Mouse (Mus musculus): ENCODE results near the gene Gmeb2. TPM values are rescaled to one million over a fixed set of nuclear protein-coding genes. Genes with fewer than 3 reads are reported as not detected.
A peak's percentile ranks its signal among the peaks of the same experiment; 100 is the strongest.

The Gmeb2 gene
- total RNA-seq (2021), result 10 to 100 TPM; 14.8 to 15.2 TPM
- long read RNA-seq, experiment 1, full-length matches to known transcripts, result 1 of 4 reads
- long read RNA-seq, experiment 1, partial matches to known transcripts, result 1 of 4 reads
- long read RNA-seq, experiment 1, other reads (novel, unspliced or antisense), result 2 of 4 reads
- long read RNA-seq, experiment 2, full-length matches to known transcripts, result 2 of 5 reads
- long read RNA-seq, experiment 2, partial matches to known transcripts, result 2 of 5 reads
- long read RNA-seq, experiment 2, other reads (novel, unspliced or antisense), result 1 of 5 reads

- peak; percentile 82 to 88 for DNase-seq (ENCODE audit: low spot score in 2 of 2)
Measured at GRCm38 (mm10) chr2:181287958-181288350, at the start of gene Gmeb2. Gene Gmeb2 (minus strand): TSS chr2:181288035.

DNA sequence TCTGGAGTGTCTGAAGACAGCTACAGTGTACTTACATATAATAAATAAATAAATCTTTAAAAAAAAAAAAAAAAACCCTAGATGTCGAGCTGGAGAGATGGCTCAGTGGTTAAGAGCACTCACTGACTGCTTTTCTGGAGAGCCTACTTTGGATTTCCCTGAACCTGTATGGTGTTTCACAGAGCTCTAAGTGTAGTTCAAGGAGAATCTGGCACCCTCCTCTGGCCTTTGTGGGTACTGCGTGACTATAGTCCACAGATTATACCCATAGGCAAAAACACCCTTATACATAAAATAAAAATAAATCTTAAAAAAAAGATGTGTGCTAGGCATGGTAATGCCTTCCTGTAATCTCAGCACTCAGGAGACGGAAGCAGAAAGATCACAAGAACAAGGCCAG is 46.2 kb upstream of the Gmeb2 start:
- peak; percentile 62 to 74 for DNase-seq (ENCODE audit: low spot score in 2 of 2)

GRCm38 (mm10) chr2:181332542-181332941 is 44.7 kb upstream of the Gmeb2 start:
- DNase-seq (ENCODE audit: low spot score in 2 of 2), result no peak

GRCm38 (mm10) chr2:181326098-181326497 is 38.3 kb upstream of the Gmeb2 start:
- DNase-seq (ENCODE audit: low spot score in 2 of 2), result no peak

- no peak for DNase-seq (ENCODE audit: low spot score in 2 of 2)
Measured at GRCm38 (mm10) chr2:181322136-181322535, 34.3 kb upstream of the Gmeb2 start.

DNA sequence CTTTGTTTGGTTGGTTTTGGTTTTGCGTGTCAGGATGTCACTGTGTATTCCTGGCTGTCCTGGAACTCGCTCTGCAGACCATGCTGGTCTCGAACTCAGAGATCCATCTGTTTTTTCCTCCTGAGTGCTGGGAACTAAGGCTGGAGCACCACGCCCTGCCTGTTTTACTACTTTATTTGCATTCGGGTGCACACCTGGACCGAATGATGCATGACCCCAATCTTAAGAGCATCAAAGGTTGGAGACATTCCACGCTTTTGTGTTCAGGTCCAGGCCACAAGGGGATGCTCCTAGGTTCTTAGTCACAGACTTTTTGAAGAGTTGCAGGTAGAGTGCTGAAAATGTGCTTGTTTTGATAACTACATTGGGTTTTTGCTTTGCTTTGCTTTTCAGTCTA is 32.3 kb upstream of the Gmeb2 start:
- no peak for DNase-seq (ENCODE audit: low spot score in 2 of 2)

GRCm38 (mm10) chr2:181319248-181320102 is 31.6 kb upstream of the Gmeb2 start, which contains the start of gene Rtel1:
Gene Rtel1 (plus strand): TSS chr2:181319739.
- DNase-seq (ENCODE audit: low spot score in 2 of 2), result peak; percentile 72 to 73

DNA sequence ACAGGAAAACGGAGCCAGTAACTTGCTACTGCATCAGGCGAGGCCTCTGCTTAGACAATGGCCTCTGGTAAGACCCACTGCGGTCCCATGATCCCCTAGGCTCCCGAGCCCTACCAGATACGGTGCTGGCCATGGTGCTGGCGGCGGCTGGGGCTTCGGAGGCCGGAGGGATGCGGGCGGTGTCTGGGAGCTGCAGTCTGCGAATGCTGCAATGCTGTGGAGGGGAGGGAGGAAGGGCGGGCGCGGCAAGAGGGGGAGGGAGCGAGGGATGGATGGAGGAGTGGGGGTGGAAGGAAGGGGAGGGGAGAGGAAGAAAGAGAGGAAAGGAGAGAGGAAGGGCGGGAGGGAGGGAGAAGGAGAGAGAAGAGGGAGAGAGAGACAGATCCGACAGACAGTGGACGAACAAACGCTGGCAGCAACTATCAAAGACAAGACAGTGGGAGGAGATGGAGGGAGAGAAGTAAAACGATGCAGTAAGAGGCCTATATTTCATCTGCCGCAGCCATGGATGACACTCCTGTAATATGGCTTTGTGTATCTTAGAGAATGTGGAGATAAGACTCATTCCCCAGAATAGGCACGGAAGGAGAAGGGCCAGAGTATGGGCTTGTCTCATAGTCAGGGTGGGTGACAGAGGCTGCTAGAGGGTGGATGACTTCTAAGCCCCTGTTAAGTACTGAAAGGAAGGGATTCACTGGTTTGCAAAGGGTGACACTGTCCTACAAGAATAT is 26.4 kb upstream of the Gmeb2 start, which contains the start of gene Stmn3:
Stmn3 (minus strand) TSS at position 421 of the 731 bp plus-strand sequence.
- peak; percentile 37 to 49 for DNase-seq (ENCODE audit: low spot score in 2 of 2)

DNA sequence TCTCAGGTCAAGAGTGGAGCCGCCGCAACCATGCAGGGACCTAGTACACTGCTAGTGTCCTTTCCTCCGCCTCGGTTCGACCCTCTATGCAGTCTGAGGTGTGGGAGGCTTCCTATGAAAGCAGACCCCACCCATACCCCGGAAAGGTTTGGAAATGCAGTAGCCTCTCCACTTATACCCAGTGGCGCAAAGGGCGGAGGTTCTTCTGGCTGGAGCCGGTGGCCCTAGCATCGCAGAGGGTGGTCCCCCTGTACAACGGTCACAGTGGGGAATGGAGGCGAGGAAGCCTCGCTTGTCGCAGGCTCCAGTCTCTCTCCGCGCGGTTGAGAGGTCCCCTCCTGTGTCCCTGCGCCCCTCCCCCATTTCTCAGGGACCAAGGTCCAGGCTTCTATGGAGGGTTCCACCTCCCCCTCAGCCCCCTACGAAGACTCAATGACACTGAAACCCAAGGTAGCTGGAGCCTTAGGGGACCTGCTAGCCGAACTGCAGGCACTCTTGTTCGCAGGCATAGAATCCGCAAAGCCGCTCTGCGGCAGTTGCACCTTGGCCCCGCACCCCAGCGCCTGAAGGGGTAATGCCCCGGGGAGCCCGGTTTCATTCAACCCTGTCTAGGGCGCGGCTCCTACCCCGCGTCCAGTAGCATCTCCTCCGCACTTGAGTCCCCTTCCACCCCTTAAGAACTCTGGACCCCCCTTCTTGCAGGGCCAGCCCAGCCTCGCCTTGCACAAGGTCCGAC is 25.7 kb upstream of the Gmeb2 start:
- DNase-seq (ENCODE audit: low spot score in 2 of 2), result no peak

DNA sequence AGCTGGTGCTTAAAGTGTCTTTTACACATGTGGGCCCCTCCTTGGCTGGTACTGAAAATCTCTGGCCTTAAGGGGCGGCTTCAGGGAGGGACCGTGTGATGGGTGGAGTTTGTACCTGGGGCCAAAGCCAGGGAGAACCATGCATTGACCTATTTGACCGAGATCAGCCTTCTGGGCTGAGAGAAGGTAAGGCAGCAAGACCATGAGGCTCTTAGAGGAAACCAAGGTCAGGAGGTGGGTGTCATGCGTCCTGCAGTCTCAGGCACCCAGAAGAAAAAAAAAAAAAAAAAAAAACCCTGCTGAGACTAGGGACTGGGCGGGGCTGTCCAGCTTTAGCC is 25.1 kb upstream of the Gmeb2 start:
- DNase-seq (ENCODE audit: low spot score in 2 of 2), result no peak

DNA sequence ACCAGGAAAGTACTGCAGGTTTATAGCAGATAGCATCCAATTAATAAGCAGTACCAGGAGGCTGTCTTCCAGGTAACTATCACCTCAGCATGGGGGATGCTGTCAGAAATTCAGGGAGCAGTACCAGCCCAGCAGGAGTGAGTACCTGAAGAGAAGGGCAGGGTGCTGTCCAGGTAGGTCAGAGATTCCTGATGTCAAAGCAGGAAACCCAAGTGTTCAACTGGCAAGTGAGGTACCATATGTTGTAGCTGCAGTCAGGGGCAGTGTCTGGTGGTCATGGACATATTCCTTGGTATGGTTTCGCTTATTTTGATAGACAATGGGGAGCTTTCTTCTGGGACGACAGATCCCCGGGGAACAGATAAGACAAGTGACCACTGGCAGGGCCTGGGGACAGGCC is 24.6 kb upstream of the Gmeb2 start:
- DNase-seq (ENCODE audit: low spot score in 2 of 2), result no peak

DNA sequence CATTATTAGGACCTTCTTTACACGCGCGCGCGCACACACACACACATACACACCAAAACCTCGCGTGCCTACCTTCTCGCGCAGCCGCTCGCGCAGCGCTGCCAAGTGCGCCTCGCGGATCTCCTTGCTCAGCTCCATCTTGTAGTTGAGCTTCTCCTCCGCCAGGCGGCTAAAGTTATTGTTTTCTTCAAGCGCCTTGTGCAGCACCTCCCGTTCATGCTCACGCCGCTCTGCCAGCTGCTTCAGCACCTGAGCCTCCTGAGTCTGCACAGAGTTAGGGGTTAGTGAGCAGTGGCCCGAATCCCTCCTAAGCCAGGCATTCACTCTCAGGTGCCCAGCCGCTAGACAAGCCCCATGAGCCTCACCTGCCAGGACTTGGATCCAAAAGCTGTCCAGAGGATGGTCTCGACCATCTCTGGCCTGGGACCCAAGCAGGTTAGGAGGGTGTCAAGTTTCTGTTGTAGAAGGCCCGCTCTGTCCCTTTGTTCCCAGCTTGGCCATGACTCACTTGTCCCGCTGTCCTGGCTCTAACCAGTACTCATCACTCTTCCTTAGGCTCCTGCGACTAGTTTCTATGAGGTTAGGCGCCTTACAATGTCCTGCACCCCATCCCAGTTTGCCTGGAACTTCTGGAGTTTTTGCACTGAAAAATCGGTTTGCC is 19.4 kb upstream of the Gmeb2 start:
- DNase-seq (ENCODE audit: low spot score in 2 of 2), result no peak

GRCm38 (mm10) chr2:181304944-181305343 is 17.1 kb upstream of the Gmeb2 start:
- no peak for DNase-seq (ENCODE audit: low spot score in 2 of 2)

DNA sequence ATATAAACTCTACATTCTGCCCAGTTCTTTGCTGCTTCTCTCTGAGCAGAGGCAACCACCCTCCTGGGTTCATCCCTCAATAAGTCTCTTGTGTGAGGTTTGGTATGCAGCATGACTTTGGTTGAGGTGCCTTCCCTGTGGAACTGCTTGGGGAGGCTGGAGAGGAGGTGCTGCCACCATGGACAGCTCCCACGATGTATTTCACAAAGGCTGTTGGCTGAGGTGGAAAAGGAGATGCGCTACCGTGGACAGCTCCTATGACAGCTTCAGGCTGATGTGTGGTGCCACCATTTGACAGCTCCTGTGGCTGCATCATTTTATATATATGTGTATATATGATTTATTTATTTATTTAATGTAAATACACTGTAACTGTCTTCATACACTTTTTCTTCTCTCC is 14.2 kb upstream of the Gmeb2 start:
- no peak for DNase-seq (ENCODE audit: low spot score in 2 of 2)

DNA sequence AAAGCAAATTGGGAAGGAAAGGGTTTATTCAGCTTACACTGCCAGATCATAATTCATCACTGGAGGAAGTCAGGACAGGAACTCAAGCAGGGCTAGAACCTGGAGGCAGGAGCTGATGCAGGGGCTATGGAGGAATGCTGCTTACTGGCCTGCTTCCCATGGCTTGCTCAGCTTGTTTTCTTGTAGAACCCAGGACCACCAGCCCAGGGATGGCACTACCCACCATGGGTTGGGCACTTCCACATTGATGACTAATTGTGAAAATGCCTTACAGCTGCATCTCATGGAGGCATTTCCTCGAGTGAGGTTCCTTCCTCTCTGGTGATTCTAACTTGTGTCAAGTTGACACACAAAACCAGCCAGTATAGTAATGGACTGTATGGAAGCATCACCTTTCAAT is 3.1 kb upstream of the Gmeb2 start:
- no peak for DNase-seq (ENCODE audit: low spot score in 2 of 2)

- DNase-seq (ENCODE audit: low spot score in 2 of 2), result no peak
Measured at GRCm38 (mm10) chr2:181288691-181289090, 856 bp upstream of the Gmeb2 start.

GRCm38 (mm10) chr2:181287338-181287957 is 387 bp downstream of the Gmeb2 start:
- DNase-seq (ENCODE audit: low spot score in 2 of 2), result peak; percentile 81 to 88

GRCm38 (mm10) chr2:181286629-181287337 is 1.1 kb downstream of the Gmeb2 start:
- no peak for DNase-seq (ENCODE audit: low spot score in 2 of 2)

DNA sequence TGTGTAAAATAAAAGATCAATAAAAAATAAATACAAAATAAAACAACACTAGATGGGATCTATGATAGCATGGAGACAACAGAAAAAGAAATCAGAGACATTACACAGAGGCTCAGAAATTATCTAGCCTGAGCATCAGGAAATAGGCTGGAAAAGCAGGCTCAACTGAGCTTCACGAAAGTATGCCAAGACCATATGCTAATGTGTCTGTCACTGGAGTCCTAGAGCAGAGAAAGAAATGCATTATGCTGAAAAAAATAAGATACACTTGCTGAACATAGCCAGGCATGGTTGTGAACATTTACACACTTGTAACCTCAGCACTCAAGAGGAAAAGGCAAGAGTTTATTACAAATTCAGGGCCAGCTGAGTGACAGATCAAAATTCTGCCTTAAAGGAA is 7.9 kb downstream of the Gmeb2 start:
- DNase-seq (ENCODE audit: low spot score in 2 of 2), result no peak

Measured in adrenal gland, adult 18-20 months (tissue).